Mouse (Mus musculus) hindbrain, embryonic 15.5 days (tissue): Measurements from ENCODE around the gene Heatr5a. TPM values are rescaled to one million over a fixed set of nuclear protein-coding genes. Genes with fewer than 3 reads are reported as not detected.
A peak's percentile ranks its signal among the peaks of the same experiment; 100 is the strongest.

Experiments
- ATAC-seq: fragments of 200-750 bp; cut with Nextera tagmentation; 2 replicates; pipeline ENCODE4 v1.8.0; 2017; ENCODE audit warnings: low read depth, moderate number of reproducible peaks, moderate TSS enrichment; ENCODE audit not compliant: low FRiP score
- H3K27ac ChIP-seq: fragments of 300-500 bp; sonication (generic); replicated peaks from 2 replicates; pipeline ENCODE4 v1.5.1; 2015; ENCODE audit warnings: mild to moderate bottlenecking, inconsistent platforms
- H3K27me3 ChIP-seq: fragments of 300-500 bp; sonication (generic); 2 replicates; pipeline ENCODE4 v1.6.1; 2015; ENCODE audit warnings: control low read depth, inconsistent platforms
- H3K36me3 ChIP-seq: fragments of 300-500 bp; sonication (generic); 2 replicates; pipeline ENCODE4 v1.6.1; 2015; ENCODE audit warnings: control low read depth, inconsistent platforms
- H3K4me1 ChIP-seq: fragments of 300-500 bp; sonication (generic); replicated peaks from 2 replicates; pipeline ENCODE4 v1.6.1; 2015; ENCODE audit warnings: control low read depth, inconsistent platforms
- H3K4me2 ChIP-seq: fragments of 300-500 bp; sonication (generic); 2 replicates; pipeline ENCODE4 v1.6.1; 2015; ENCODE audit warnings: moderate library complexity, mild to moderate bottlenecking, inconsistent platforms
- H3K4me3 ChIP-seq: fragments of 300-500 bp; sonication (generic); 2 replicates; pipeline ENCODE4 v1.5.1; 2015; ENCODE audit warnings: mild to moderate bottlenecking, inconsistent platforms
- H3K9ac ChIP-seq: fragments of 300-500 bp; sonication (generic); 2 replicates; pipeline ENCODE4 v1.6.1; 2015; ENCODE audit warnings: inconsistent platforms
- H3K9me3 ChIP-seq: fragments of 300-500 bp; sonication (generic); 2 replicates; pipeline ENCODE4 v1.6.1; 2016; ENCODE audit warnings: control low read depth, inconsistent platforms
- WGBS: fragments of 180-500 bp; shearing (Covaris S2); methylation state at CpG from one replicate; pipeline ENCODE4 v1.1.7; 2015; 5-methylcytosine and 5-hydroxymethylcytosine counted together
- polyA plus RNA-seq: library from polyadenylated mRNA; unstranded; fragments of >200 nt; fragmentation: Nextera tagmentation; extraction: Ambion mirVana; gene quantifications from 2 replicates; pipeline ENCODE4 v1.2.1, GENCODE M21; 2015

Gene Heatr5a
- polyA plus RNA-seq, 1 experiment from 2014 or later, result 7.1 TPM

DNA sequence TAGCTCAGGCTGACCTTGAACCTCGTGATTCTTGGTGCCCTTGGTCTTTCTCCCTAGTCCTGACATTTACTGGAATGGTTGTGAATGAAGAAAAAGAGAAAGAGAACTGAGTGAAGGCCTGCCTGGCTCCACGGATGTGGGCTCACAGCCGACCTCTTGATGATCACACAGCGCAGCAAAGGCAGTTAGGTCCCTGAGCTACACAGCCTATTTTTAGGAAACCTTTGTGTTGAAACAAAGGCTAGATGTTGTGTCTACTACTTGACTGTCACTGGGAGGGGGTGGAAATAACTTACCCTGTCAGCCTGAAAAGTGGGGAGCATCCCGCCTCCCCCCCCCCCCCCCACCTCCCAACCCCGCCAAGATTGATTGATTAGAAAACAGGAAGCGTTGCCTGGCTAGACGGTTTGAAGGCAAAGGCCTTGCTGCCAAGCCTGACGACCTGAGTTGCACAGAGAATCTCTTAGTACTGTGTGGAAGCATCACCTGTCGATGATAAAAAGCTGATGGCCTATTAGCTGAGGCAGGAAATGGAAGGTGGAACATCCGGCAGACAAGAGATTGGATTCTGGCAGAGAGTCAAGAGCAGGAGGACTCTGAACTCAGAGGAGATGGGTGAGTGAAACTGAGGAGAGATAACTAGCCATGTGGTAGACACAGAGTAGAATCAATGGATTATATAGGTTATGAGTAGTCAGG is 99.5 kb downstream of the Heatr5a start:
- Histone ChIP-seq H3K27ac (no peak overlapping the region), H3K4me2 (no peak overlapping the region), H3K27me3 (no peaks in the 10 kb centered on the region), H3K36me3 (0 out of 2 replicates have a peak, but pooled peaks cover 3% of the 10 kb centered on the region), H3K4me1 (no peaks in the 10 kb centered on the region; the same call in 1 of the 2 replicates), H3K4me3 (no peak overlapping the region), H3K9me3 (no peaks in the 10 kb centered on the region), H3K9ac (no peak overlapping the region)
- WGBS, result 54% methylated on average over 11 of the region's 11 CpGs
- ATAC-seq, result no peak

DNA sequence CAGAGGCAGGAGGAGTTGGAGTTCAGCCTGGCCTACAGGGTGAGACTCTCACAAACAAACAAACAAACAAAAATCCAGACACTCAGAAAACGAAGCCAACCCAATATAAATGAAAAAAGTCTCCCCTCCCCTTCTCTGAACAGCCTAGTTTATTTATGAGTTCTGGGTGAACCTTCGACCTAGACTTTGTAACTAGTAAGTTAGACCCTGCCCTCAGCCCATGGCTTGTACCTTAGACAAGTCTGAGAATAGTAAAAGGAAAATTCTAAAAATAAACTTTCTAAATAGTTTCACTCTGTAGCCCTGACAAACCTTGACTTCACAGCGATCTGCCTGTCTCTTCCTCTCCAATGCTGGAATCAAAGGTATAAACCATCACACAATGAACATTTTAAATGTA is 101.6 kb downstream of the Heatr5a start:
- no peaks in the 10 kb centered on the region for H3K27me3 ChIP-seq
- peaks cover 16% of the 10 kb centered on the region for H3K4me1 ChIP-seq
- no peak overlapping the region for H3K4me3 ChIP-seq
- no peak overlapping the region for H3K27ac ChIP-seq
- H3K9me3 ChIP-seq, result no peaks in the 10 kb centered on the region
- no peak overlapping the region for H3K9ac ChIP-seq
- 82% methylated on average over 3 of the region's 3 CpGs for WGBS
- ATAC-seq, result no peak
- no peaks in the 10 kb centered on the region for H3K36me3 ChIP-seq
- no peak overlapping the region for H3K4me2 ChIP-seq

DNA sequence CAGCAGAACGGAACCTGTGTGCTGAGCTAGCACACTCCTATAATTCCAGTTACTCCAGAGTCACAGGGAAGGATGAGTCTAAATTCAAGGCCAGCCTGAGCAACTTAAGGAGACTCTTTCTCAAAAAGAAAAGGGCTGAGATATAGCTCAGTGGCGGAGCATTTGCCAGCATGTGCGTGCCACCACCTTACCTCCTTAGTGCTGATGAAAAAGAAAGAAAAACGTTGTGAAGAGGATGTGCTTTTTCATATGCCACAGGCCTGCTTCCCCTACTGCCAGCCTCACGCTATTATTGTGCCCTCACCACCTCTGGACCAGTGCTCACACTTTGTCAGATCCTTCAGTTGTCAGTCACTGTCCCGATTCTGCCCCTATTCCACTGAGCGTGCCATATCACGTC is 104.0 kb downstream of the Heatr5a start:
- no peak overlapping the region for H3K4me3 ChIP-seq
- ATAC-seq, result no peak
- 81% methylated on average over 8 of the region's 8 CpGs for WGBS

DNA sequence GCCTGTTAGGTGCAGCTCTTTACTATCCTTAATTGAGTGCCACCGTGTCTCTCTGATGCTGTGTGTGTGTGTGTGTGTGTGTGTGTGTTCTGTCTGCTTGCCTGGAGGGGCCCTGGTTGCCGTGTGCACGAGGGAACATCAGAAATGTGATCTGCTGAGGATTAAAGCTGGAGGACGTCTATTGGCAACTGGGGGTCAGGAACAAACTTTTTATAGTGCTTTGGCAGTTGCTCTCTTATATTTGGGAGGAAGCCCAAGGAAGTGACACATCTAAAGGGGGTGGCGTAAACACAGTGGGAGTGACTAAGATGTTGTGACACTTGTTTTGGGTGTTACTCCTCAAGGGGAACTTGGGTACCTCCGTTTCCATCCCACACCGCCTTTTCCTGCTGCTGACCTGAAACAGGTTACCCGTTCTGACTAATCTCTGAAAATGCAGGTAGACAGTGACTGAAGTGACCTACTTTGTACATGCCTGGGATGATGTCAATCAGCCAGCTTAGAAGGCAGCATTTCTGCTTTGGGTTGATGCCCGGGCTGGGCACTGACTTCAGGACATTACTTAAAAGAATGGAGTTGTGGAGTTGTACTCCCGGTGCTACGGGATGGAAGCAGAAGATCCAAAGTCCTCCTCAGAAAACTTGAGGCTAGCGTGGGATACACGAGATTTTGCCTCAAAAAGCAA is 104.8 kb downstream of the Heatr5a start:
- H3K4me1 ChIP-seq, result peaks cover 16% of the 10 kb centered on the region
- H3K27me3 ChIP-seq, result no peaks in the 10 kb centered on the region
- no peak overlapping the region for H3K9ac ChIP-seq
- no peaks in the 10 kb centered on the region for H3K36me3 ChIP-seq
- no peak overlapping the region; the same call in 1 of the 2 replicates for H3K4me2 ChIP-seq
- no peaks in the 10 kb centered on the region for H3K9me3 ChIP-seq
- peak overlapping the region; percentile 18; the same call in 1 of the 2 replicates for H3K27ac ChIP-seq
- 59% methylated on average over 13 of the region's 13 CpGs for WGBS
- ATAC-seq, result 0 out of 2 replicates have a peak, but pooled peaks have one; percentile 60
- H3K4me3 ChIP-seq, result no peak overlapping the region

More for the DNA sequence above, 104.0 kb downstream of the Heatr5a start:
- Histone ChIP-seq H3K4me1 (peaks cover 16% of the 10 kb centered on the region), H3K9ac (no peak overlapping the region), H3K27me3 (no peaks in the 10 kb centered on the region), H3K9me3 (no peaks in the 10 kb centered on the region), H3K4me2 (no peak overlapping the region), H3K36me3 (no peaks in the 10 kb centered on the region), H3K27ac (no peak overlapping the region)

DNA sequence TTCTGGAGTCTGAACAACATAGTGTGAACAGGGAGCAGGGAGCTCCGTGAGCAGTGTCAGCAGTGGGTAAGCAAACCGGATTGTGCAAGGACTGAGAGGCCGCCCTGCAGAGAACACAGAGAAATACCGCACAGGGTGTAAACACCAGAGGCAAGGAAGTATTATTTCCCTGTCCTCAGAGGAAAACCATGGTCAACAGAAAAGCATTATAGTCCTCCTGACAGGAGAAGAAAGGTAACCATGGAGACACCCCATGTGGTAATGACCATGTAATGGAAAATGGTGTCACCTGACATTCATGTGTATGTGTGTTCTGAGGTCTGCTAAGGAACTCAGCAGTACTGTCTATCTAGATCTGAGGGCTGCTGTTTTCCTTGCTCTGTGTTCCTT is 105.3 kb downstream of the Heatr5a start:
- WGBS, result 6% methylated on average over 4 of the region's 4 CpGs
- Histone ChIP-seq H3K27me3 (no peaks in the 10 kb centered on the region), H3K27ac (peak overlapping the region; percentile 18), H3K4me2 (peak overlapping the region; percentile 13; the same call in 1 of the 2 replicates), H3K4me3 (no peak overlapping the region), H3K9me3 (no peaks in the 10 kb centered on the region), H3K36me3 (no peaks in the 10 kb centered on the region), H3K9ac (no peak overlapping the region), H3K4me1 (peaks cover 16% of the 10 kb centered on the region)
- ATAC-seq, result peak; percentile 88

DNA sequence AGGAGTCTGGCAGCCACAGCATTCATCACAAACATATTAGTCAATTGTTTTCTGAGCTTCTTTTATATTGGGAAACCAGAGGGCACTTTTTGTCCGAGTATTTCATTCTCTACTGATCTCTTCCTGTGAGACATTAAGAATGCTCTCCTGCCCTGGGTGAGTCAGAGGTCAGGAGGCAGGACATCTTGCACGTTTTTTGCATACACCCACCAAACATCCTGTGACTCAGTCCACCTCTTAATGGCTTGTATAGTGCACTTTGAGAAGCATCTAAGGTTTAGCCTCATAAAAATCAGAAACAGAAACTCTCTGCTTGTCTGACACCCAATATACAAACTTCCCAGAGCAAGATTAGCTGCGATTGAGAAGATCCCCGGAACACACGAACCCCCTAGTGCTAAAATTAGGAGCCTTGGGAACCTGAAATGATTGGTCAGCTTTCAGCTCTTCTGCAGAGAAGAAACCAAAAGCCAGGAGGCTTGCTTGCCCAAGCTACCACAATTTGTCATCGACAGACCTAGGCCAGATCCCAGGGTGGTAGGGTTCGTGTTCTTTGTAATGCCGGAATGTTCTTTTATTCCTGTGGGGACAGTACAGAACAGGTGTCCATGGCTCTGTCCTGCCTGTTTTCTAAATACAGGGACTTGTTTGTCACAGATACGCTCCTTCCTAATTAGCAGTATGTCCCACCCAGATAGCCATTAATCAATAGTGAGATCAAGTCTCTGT is 105.9 kb downstream of the Heatr5a start:
- no peak overlapping the region for H3K9ac ChIP-seq
- peak overlapping the region; percentile 18 for H3K27ac ChIP-seq
- peak overlapping the region; percentile 13; the same call in 1 of the 2 replicates for H3K4me2 ChIP-seq

DNA sequence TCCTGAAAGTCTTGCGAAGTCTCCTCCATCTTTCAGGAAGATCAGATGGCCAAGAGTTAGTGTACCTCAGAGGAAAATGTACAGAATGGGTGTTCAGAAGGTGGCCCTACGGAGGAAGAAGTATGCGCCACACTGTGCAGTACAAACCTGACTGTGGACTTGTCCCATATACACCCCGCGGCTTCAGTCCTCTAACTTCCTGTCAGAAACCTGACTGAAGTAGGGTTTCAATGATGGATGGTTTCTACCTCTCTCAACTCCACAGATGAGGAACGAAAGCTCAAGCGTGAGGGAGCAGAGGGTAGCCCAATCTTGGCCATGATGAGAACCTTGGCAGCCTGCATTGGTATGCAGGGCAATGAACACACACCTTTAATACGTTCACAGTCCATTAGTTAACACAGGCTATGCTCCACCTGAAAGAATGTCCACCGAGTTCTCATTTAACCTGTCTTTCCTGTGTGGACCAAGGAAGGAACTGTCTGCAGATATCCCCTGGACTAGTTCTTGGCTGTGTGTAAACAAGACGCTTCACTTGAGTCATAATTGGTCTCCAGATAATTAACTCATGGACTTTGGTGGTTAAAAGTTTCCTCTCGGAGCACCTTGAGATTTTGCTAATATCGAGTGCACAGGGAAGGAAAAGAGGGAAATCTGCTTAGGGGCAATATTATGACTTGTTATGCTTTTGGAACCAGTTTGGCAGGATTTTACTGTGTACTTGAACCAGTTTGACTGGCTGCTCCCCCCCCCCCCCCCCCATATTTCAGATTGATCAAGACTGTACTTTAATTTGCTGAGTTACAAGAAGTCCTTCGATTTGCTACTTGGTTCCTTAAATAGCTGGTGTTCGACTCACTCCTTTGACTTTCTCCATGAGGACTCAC is 107.8 kb downstream of the Heatr5a start:
- ATAC-seq, result no peak
- no peak overlapping the region for H3K27ac ChIP-seq
- no peaks in the 10 kb centered on the region for H3K27me3 ChIP-seq
- H3K9ac ChIP-seq, result no peak overlapping the region
- H3K4me2 ChIP-seq, result no peak overlapping the region
- no peaks in the 10 kb centered on the region for H3K9me3 ChIP-seq
- 94% methylated on average over 14 of the region's 14 CpGs for WGBS
- no peak overlapping the region for H3K4me3 ChIP-seq
- no peaks in the 10 kb centered on the region for H3K36me3 ChIP-seq
- peaks cover 16% of the 10 kb centered on the region for H3K4me1 ChIP-seq

More for the DNA sequence above, 105.9 kb downstream of the Heatr5a start:
- H3K4me1 ChIP-seq, result peaks cover 16% of the 10 kb centered on the region
- no peak for ATAC-seq
- H3K9me3 ChIP-seq, result no peaks in the 10 kb centered on the region
- H3K4me3 ChIP-seq, result no peak overlapping the region
- no peaks in the 10 kb centered on the region for H3K27me3 ChIP-seq
- no peaks in the 10 kb centered on the region for H3K36me3 ChIP-seq
- WGBS, result 37% methylated on average over 9 of the region's 9 CpGs

DNA sequence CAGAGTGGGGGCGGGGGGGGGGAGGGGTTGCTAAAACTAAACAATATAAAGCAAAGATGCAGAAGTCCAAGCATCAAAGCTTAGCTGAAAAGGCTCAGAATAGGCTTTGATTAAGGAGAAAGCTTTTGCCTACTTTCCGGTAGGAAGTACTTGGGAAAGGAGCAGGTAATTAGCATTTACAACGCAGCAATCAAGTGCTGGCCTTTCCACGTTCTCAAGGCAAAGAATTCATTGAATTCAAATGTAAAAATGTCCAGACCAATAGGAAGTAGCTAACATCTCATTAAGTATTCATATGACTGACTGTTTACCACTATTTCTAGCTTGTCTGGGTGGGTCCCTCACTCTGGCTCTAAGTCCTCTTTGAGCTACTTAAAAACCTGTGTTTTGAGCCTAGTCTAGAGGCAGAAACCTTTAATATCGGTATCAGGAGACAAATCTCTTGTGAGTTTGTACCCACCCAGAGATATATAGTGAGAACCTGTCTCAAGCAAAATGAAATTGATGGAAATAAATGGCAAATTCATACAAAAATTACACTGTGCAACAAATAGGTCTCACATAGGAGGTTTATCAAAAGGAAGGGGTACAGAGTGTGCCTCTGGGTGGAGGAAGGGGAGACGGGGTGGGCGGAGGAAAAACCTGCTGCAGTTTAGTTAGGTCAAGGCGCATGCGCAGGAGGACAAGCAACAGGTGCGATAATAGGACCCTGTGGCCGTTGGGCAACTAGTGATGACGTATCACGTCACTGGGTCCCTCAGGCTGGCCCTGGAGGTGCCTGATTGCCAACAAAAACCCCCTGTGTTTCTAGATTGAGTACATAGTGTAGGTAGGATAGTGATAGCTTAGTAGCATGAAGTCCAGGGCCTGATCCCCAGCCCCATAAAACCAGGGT is 112.7 kb downstream of the Heatr5a start:
- Histone ChIP-seq H3K9ac (no peak overlapping the region), H3K27ac (no peak overlapping the region), H3K4me1 (no peaks in the 10 kb centered on the region), H3K4me3 (no peak overlapping the region), H3K4me2 (no peak overlapping the region), H3K36me3 (no peaks in the 10 kb centered on the region), H3K9me3 (no peaks in the 10 kb centered on the region), H3K27me3 (no peaks in the 10 kb centered on the region)
- no peak for ATAC-seq
- WGBS, result 76% methylated on average over 13 of the region's 13 CpGs

DNA sequence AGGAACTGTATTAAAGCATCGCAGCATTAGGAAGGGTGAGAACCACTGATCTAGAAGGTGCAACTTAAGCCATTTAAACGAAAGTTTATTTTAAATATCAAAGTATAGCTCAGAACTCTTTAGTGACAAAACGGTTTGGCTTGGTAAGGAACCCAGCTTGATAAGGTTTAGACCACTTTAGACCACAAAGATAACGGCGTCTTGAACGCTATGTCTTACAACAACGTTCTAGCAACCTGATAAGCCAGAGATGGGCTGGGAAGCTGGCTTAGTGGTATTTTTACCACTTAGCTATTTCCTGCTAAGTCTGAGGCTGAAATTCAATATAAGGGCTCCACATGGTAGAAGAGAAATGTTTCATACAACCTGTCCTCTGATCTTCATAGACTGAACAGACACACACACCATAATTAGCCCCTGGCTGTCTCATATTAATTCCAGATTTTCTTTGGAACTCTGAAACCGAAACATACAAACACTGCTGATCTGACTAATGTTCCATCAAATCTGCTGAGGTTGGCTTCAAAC is 114.3 kb downstream of the Heatr5a start:
- Histone ChIP-seq H3K36me3 (no peaks in the 10 kb centered on the region), H3K27ac (no peak overlapping the region), H3K4me2 (no peak overlapping the region), H3K4me3 (no peak overlapping the region), H3K9ac (no peak overlapping the region), H3K27me3 (no peaks in the 10 kb centered on the region), H3K9me3 (no peaks in the 10 kb centered on the region), H3K4me1 (no peaks in the 10 kb centered on the region)
- no peak for ATAC-seq
- WGBS, result 92% methylated on average over 8 of the region's 8 CpGs

DNA sequence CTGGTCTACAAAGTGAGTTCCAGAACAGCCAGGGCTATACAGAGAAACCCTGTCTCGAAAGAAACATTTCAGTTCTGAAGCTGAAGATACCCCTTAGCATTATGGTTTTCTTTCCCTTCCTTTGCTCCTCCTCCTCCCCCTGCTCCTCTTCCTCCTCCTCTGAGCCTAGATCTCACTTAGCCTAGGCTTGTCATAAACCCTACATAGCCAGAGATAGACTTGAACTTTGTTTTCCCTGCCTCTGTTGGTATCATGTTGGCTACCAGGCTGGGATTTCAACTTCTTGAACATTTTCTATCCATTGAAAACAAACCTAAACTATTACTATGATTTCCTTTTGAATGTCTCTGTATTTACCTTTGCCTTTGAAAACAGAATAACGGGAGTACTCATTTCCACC is 115.2 kb downstream of the Heatr5a start:
- H3K4me1 ChIP-seq, result no peaks in the 10 kb centered on the region
- no peaks in the 10 kb centered on the region for H3K27me3 ChIP-seq
- no peaks in the 10 kb centered on the region for H3K9me3 ChIP-seq
- H3K9ac ChIP-seq, result no peak overlapping the region
- no peaks in the 10 kb centered on the region for H3K36me3 ChIP-seq
- no peak overlapping the region for H3K4me3 ChIP-seq
- WGBS, result 95% methylated on average over 2 of the region's 2 CpGs
- ATAC-seq, result no peak
- H3K27ac ChIP-seq, result no peak overlapping the region
- H3K4me2 ChIP-seq, result no peak overlapping the region
